Mouse (Mus musculus) liver, embryonic 11.5 days (tissue): ENCODE measurements around the gene 4930447C04Rik. TPM values are rescaled to one million over a fixed set of nuclear protein-coding genes. Genes with fewer than 3 reads are reported as not detected.

Experiments
- ATAC-seq: fragments of 200-750 bp; cut with Nextera tagmentation; replicated peaks from 2 replicates; pipeline ENCODE4 v1.8.0; 2017; ENCODE audit warnings: moderate number of reproducible peaks, mild to moderate bottlenecking, moderate TSS enrichment, moderate library complexity; ENCODE audit not compliant: low FRiP score
- DNase-seq: peaks from one replicate; pipeline ENCODE4 v3.0.0-alpha.2; 2017; ENCODE audit warnings: low spot score
- H3K27ac ChIP-seq: fragments of 300-500 bp; sonication (generic); 2 replicates; pipeline ENCODE4 v1.5.1; 2014; ENCODE audit warnings: mild to moderate bottlenecking, low read depth, low read length, control low read depth
- H3K27me3 ChIP-seq: fragments of 300-500 bp; sonication (generic); replicated peaks from 2 replicates; pipeline ENCODE4 v1.6.1; 2014; ENCODE audit warnings: low read length, mixed read lengths; ENCODE audit not compliant: control insufficient read depth, insufficient read depth
- H3K36me3 ChIP-seq: fragments of 300-500 bp; sonication (generic); 2 replicates; pipeline ENCODE4 v1.6.1; 2014; ENCODE audit warnings: mild to moderate bottlenecking, low read length, moderate library complexity, mixed read lengths; ENCODE audit not compliant: control insufficient read depth, insufficient read depth
- H3K4me1 ChIP-seq: fragments of 300-500 bp; sonication (generic); replicated peaks from 2 replicates; pipeline ENCODE4 v1.6.1; 2014; ENCODE audit warnings: low read length, mixed read lengths; ENCODE audit not compliant: control insufficient read depth, insufficient read depth
- H3K4me2 ChIP-seq: fragments of 300-500 bp; sonication (generic); 2 replicates; pipeline ENCODE4 v1.6.1; 2014; ENCODE audit warnings: mild to moderate bottlenecking, control low read depth, moderate library complexity
- H3K4me3 ChIP-seq: fragments of 300-500 bp; sonication (generic); 2 replicates; pipeline ENCODE4 v1.5.1; 2014; ENCODE audit warnings: low read depth, low read length, control low read depth
- H3K9ac ChIP-seq: fragments of 300-500 bp; sonication (generic); 2 replicates; pipeline ENCODE4 v1.6.1; 2014; ENCODE audit warnings: low read depth, low read length, control low read depth
- H3K9me3 ChIP-seq: fragments of 300-500 bp; sonication (generic); 2 replicates; pipeline ENCODE4 v1.6.1; 2016; ENCODE audit warnings: low read length, inconsistent platforms, mixed read lengths; ENCODE audit not compliant: control insufficient read depth
- WGBS: fragments of 180-500 bp; shearing (Covaris S2); extraction: QIAGEN DNeasy Blood & Tissue Kit; methylation state at CpG from one replicate; pipeline ENCODE4 v1.1.7; 2014; 5-methylcytosine and 5-hydroxymethylcytosine counted together
- polyA plus RNA-seq: library from polyadenylated mRNA; unstranded; fragments of >200 nt; fragmentation: Nextera tagmentation; extraction: Ambion mirVana; gene quantifications from 2 replicates; pipeline ENCODE4 v1.2.1, GENCODE M21; 2014

Gene 4930447C04Rik
- polyA plus RNA-seq, 1 experiment from 2014 or later = 3.5 TPM

DNA sequence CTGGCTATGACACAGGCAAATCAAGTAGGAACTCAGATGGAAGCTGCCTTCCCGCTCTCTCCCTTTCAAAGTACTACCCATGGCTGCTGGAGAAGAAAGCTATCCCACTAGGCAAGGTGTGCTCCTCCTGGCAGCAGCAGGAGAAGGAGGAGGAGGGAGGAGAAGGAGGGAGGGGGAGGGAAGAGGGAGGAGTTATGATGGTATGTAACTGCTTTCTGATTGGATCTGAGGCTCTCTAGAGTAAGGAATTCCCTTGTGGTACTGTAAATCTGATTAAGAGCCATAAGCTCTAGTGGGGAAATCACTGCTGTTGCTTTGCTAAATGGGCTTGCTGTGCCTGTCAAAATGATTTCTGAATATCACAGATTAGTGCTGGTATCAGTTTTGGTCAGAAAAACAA, 99.1 kb downstream of the 4930447C04Rik start:
- Histone ChIP-seq H3K9me3 (no peaks in the 10 kb centered on the region), H3K36me3 (no peaks in the 10 kb centered on the region), H3K4me2 (no peak overlapping the region), H3K27me3 (no peaks in the 10 kb centered on the region), H3K4me3 (no peak overlapping the region), H3K27ac (no peak overlapping the region), H3K4me1 (no peaks in the 10 kb centered on the region), H3K9ac (no peak overlapping the region)
- DNase-seq = no peak
- 86% methylated on average over 1 of the region's 1 CpGs for WGBS
- no peak for ATAC-seq

DNA sequence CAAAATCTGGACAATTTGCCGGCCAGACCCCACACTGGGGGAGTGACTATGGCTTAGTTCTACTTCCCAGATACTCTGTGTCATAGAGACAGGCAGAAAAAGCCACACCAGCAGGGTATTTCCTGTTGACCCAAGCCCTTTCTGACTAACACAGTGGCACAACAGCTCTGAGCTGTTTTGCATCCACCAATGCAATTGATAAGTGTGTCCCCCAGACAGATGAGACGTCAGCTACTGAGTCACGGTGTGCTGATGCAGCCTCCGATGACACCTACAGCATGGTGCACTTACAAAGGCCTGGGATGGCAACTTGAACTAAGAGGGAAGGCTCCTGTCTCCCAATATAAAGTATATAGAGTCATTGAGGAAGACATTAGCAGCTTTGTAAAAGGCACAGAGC, 103.3 kb downstream of the 4930447C04Rik start:
- Histone ChIP-seq H3K9ac (no peak overlapping the region), H3K4me2 (no peak overlapping the region), H3K27me3 (peaks cover 8% of the 10 kb centered on the region), H3K27ac (no peak overlapping the region), H3K4me3 (no peak overlapping the region), H3K4me1 (no peaks in the 10 kb centered on the region), H3K9me3 (no peaks in the 10 kb centered on the region), H3K36me3 (no peaks in the 10 kb centered on the region)
- 60% methylated on average over 4 of the region's 4 CpGs for WGBS
- ATAC-seq (no peak), DNase-seq (no peak)

DNA sequence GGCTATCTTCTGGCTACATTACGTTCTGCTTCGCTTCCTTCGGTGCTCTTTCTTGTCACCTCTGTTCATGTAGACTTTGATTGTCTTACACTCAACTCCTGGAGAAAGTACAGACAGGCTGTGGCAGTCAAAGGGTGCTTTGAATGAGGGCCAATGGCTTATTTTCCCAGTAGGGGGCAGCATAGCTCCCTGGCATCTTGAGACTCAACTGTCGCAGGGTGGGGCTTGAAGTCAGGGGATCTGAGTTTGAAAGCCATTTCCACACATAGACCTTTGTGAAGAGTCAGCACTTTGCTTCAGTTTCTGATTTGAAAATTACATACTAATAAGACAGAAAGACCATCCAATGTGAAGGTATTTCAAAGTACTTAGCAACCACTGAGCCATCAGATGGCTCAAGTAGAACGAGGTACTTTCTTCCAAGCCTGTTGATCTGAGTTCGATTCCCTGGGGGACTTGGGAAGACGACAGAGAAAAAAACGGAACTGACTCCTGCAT, 105.0 kb downstream of the 4930447C04Rik start:
- no peak for ATAC-seq
- DNase-seq = no peak
- H3K4me2 ChIP-seq = no peak overlapping the region
- H3K36me3 ChIP-seq = no peaks in the 10 kb centered on the region
- H3K4me1 ChIP-seq = 0 out of 2 replicates have a peak, but pooled peaks cover 3% of the 10 kb centered on the region
- no peak overlapping the region for H3K27ac ChIP-seq
- H3K27me3 ChIP-seq = peaks cover 24% of the 10 kb centered on the region
- no peaks in the 10 kb centered on the region for H3K9me3 ChIP-seq
- H3K4me3 ChIP-seq = no peak overlapping the region
- WGBS = 75% methylated on average over 8 of the region's 8 CpGs
- H3K9ac ChIP-seq = no peak overlapping the region

DNA sequence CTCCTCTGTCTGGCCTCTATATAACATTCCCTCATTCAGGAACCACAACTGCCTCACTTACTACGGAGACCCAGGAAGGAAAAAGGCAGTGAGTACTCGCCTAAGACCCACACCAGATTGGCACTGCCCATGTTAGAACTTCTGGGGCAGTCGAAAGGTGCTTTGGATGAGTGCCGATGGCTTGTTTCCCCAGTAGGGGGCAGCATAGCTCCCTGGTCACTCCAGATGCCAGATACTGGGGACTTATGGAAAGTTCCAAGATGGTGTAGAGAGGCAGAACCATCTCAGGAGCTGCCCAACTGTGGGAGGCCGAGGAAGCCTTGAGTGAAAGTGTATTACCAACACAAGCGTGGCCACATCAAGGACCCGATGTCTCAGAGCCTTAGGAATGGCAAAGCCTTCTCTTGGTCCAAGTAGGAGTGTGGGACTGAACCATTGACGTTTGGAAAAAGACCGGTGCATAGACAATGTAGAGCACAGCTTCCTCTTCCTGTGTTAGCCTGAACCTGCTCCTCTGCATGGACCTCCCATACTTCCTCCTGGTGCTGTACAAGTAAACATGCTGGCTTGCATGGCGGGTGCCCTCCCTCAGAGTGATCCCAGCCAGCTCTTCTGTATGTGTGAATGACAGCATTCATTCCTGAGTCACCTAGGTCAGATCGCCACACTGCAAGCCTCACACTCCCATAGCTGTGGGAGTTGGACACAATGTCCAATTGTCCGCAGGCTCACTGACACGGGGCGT, 105.6 kb downstream of the 4930447C04Rik start:
- Histone ChIP-seq H3K4me1 (0 out of 2 replicates have a peak, but pooled peaks cover 3% of the 10 kb centered on the region), H3K27ac (no peak overlapping the region), H3K4me3 (no peak overlapping the region), H3K4me2 (no peak overlapping the region), H3K36me3 (no peaks in the 10 kb centered on the region), H3K9me3 (no peaks in the 10 kb centered on the region), H3K9ac (no peak overlapping the region), H3K27me3 (peaks cover 28% of the 10 kb centered on the region)
- ATAC-seq = no peak
- no peak for DNase-seq
- 66% methylated on average over 14 of the region's 14 CpGs for WGBS

DNA sequence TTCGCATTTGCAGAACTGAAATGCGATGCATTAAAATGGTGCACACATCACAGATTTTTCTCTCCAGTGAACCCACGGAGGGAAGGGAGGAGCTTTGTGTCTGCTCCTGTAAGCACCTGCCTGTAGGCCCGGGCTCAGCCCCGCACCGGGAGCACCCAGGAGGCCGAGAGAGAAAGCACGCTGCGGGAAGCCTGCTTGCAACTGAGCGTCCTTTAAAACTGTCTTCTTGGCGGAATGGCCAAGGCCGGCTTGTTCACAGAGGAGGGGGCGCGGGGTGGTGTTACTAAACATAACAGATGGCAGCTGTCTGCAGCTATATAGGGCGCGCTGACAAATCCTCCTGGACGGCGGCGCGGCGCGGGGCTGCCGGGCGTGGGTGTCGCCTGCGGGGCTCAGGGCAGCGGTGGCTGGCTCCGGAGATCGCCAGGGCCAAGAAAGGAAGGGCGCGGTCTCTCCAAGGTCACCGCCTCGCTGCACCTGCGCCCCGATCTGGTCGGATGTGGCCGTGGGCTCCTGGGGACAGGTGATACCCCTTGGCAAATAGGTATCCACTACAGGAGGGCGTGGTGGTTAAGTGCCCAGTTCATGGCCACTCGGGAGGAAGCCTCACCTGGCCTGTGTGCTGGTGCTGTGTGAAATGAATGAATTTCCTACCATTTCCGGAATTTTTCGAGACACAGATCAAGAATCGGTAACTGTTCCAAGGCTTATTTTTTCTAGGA, 108.7 kb downstream of the 4930447C04Rik start:
- 0 out of 2 replicates have a peak, but pooled peaks cover 3% of the 10 kb centered on the region for H3K4me1 ChIP-seq
- WGBS = 11% methylated on average over 40 of the region's 42 CpGs
- H3K9me3 ChIP-seq = no peaks in the 10 kb centered on the region
- no peak for ATAC-seq
- H3K36me3 ChIP-seq = no peaks in the 10 kb centered on the region
- no peak overlapping the region for H3K27ac ChIP-seq
- no peak for DNase-seq
- peaks cover 33% of the 10 kb centered on the region for H3K27me3 ChIP-seq
- H3K9ac ChIP-seq = no peak overlapping the region
- H3K4me2 ChIP-seq = peak overlapping the region; percentile 62
- peak overlapping the region; percentile 29 for H3K4me3 ChIP-seq

Other genes with a start within 250 kb of the 4930447C04Rik start
- gene Ppm1a, start 183.3 kb downstream of the 4930447C04Rik start, polyA plus RNA-seq = 46.4 and 48.8 TPM in 2 replicates
- gene Six6, start 882 bp downstream of the 4930447C04Rik start, polyA plus RNA-seq = not detected in 2 replicates
- gene Six1, start 113.1 kb upstream of the 4930447C04Rik start, polyA plus RNA-seq = 2.0 and 2.2 TPM in 2 replicates
- gene Six4, start 172.7 kb upstream of the 4930447C04Rik start, polyA plus RNA-seq = 1.4 and 1.6 TPM in 2 replicates
- gene Mnat1, start 182.9 kb upstream of the 4930447C04Rik start, polyA plus RNA-seq = 30.5 and 31.4 TPM in 2 replicates